Mouse (Mus musculus): Measurements from ENCODE around the gene Vkorc1. TPM values are rescaled to one million over a fixed set of nuclear protein-coding genes. Genes with fewer than 3 reads are reported as not detected.

The Vkorc1 gene
- polyA plus RNA-seq, 1 experiment: 31.8 TPM

DNA sequence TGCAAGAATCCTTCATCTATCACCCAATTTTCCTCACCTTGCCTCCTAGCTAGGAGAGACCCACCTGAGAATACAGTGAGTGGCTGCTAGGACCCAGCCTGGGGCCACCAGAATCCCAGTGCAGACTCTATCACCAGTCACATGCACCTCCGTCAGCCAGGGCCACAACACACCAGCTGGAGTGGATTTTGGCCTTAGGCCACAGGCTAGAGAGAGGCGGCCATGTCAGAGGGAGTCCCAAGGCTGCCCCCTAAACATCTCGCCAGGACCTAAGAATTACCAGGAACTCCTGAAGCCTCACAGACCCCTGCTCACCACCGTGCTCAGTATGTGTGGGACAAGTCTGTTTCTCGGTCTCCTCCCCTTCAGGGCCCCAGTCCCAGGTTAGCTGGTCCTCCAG is 38.7 kb upstream of the Vkorc1 start:
- Histone ChIP-seq H3K9me3 (replicated peaks; ENCODE audit: control insufficient read depth, insufficient read depth, low read length, poor library complexity, severe bottlenecking) (no peaks in the 10 kb centered on the region), H3K4me3 (ENCODE audit: low read depth, low read length) (peak overlapping the region; percentile 65), H3K27ac (ENCODE audit: insufficient read depth, low read length) (peak overlapping the region; percentile 99), H3K9ac (ENCODE audit: low read depth, poor library complexity, severe bottlenecking) (peak overlapping the region; percentile 69), H3K36me3 (ENCODE audit: control insufficient read depth, insufficient read depth, low read length, poor library complexity, severe bottlenecking) (no peaks in the 10 kb centered on the region), H3K27me3 (ENCODE audit: control insufficient read depth, insufficient read depth, low read length, poor library complexity, severe bottlenecking) (no peaks in the 10 kb centered on the region), H3K4me1 (ENCODE audit: control insufficient read depth, insufficient read depth, low read length) (peaks cover 6% of the 10 kb centered on the region)
- TF ChIP-seq EP300 (IDR thresholded peaks at IDR 0.05; ENCODE audit: insufficient read depth, low read depth, low read length): no peak
- no peak for TF ChIP-seq CTCF (IDR thresholded peaks at IDR 0.05; ENCODE audit: low read depth, low read length)
- TF ChIP-seq POLR2A (IDR thresholded peaks at IDR 0.05; ENCODE audit: insufficient read depth, low read length): no peak

DNA sequence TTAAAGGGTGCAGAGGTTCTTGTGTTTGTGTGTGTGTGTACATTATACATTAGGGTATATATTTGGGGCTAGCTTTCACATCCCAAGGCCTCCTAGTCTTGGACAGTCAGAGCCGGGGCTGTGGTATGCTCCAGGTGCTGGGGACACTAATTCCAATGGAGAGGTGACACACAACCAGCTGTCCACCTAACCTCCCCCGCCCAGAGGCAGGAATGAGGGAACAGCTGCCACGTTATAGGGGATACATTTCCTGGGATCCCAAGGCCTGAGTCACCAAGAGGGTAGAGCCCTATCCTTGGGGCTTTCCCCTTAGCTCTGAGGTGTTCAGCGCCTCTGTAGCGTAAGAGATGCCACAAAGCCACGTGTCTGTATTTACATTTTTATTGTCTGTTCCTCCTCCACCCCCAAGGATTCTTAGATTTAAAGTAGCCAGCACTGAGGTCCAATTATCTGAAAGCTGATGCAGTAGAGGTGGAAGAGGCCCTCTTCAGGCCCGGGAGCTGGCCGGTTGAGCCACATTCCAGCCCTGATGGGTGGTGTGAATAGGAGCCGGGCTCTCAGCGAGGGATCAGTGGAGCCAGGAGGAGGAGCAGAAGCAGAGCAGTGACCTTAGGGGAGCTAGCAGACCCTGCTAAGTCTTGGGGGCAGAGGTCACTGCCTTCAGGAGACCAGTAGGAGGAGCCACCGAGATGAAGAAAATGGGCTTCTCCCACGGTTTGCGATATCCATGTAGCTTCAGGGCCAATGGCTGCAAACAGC is 37.0 kb upstream of the Vkorc1 start:
- Histone ChIP-seq H3K9ac (ENCODE audit: low read depth, poor library complexity, severe bottlenecking) (peak overlapping the region; percentile 69), H3K27ac (ENCODE audit: insufficient read depth, low read length) (peak overlapping the region; percentile 99), H3K27me3 (ENCODE audit: control insufficient read depth, insufficient read depth, low read length, poor library complexity, severe bottlenecking) (no peaks in the 10 kb centered on the region), H3K4me1 (ENCODE audit: control insufficient read depth, insufficient read depth, low read length) (peaks cover 6% of the 10 kb centered on the region), H3K4me3 (ENCODE audit: low read depth, low read length) (peak overlapping the region; percentile 22), H3K36me3 (ENCODE audit: control insufficient read depth, insufficient read depth, low read length, poor library complexity, severe bottlenecking) (no peaks in the 10 kb centered on the region), H3K9me3 (replicated peaks; ENCODE audit: control insufficient read depth, insufficient read depth, low read length, poor library complexity, severe bottlenecking) (no peaks in the 10 kb centered on the region)
- TF ChIP-seq CTCF (IDR thresholded peaks at IDR 0.05; ENCODE audit: low read depth, low read length): peak; percentile 56
- TF ChIP-seq EP300 (IDR thresholded peaks at IDR 0.05; ENCODE audit: insufficient read depth, low read depth, low read length): peak; percentile 84
- TF ChIP-seq POLR2A (IDR thresholded peaks at IDR 0.05; ENCODE audit: insufficient read depth, low read length): peak; percentile 9

DNA sequence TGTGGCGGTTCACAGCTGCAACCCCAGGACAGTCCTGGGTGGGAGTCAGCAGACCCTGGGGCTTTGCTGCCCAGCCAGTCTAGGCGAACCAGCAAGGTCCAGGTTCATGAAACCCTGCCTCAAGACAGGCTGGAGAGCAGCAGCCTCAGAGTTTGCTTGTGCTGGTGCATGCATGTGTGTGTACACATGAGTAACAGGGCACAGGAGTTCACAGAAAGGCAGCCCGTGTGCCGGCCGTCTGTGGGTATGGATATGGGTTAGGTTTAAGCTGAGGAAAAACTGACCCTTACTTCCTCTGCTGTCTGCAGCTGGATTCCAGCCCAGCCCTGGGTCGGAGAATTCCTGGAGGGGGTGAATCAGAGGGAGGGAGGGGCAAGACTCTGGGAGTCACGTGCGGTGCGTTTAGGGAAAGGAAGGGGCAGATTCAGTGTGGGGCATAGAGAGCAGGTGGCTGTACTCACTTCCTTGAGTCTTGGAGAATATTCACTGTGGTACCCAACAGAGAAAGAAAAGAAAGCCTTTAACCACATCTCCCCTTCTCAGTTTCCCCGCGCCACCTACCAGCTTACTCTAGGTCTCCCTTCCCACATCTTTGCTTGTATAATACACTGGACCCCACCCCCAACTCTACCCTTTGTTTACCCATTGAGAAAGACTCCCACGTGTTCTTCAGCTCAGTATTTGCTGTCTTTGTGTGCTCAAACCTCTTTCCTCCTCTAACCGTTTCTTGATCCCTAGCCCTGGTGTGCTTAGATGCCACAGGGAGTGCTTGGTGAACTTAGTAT is 36.1 kb upstream of the Vkorc1 start:
- H3K4me3 ChIP-seq (ENCODE audit: low read depth, low read length): peak overlapping the region; percentile 4
- no peaks in the 10 kb centered on the region for H3K27me3 ChIP-seq (ENCODE audit: control insufficient read depth, insufficient read depth, low read length, poor library complexity, severe bottlenecking)
- H3K9me3 ChIP-seq (replicated peaks; ENCODE audit: control insufficient read depth, insufficient read depth, low read length, poor library complexity, severe bottlenecking): no peaks in the 10 kb centered on the region
- H3K36me3 ChIP-seq (ENCODE audit: control insufficient read depth, insufficient read depth, low read length, poor library complexity, severe bottlenecking): no peaks in the 10 kb centered on the region
- H3K27ac ChIP-seq (ENCODE audit: insufficient read depth, low read length): peak overlapping the region; percentile 99
- H3K4me1 ChIP-seq (ENCODE audit: control insufficient read depth, insufficient read depth, low read length): peaks cover 7% of the 10 kb centered on the region
- TF ChIP-seq POLR2A (IDR thresholded peaks at IDR 0.05; ENCODE audit: insufficient read depth, low read length) (no peak), EP300 (IDR thresholded peaks at IDR 0.05; ENCODE audit: insufficient read depth, low read depth, low read length) (peak; percentile 84), CTCF (IDR thresholded peaks at IDR 0.05; ENCODE audit: low read depth, low read length) (no peak)
- H3K9ac ChIP-seq (ENCODE audit: low read depth, poor library complexity, severe bottlenecking): peak overlapping the region; percentile 46

DNA sequence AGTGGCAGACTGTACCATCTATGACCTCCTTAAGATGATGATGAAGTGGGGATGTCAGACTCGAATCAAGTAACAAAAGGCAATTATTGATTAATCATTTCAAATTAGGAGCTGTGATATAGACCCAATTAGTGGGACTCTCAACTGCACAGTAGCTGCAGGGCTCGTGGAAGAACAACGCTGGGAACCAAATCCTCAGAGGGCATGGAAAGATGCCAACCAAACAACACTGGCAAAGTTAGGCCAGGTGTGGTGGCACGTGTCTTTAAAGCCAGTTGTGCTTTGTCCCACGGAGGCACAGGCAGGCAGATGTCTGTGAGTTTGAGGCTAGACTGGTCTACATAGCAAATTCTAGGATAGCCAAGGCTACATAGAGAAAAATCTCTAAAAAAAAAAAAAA is 35.2 kb upstream of the Vkorc1 start:
- Histone ChIP-seq H3K9me3 (replicated peaks; ENCODE audit: control insufficient read depth, insufficient read depth, low read length, poor library complexity, severe bottlenecking) (no peaks in the 10 kb centered on the region), H3K36me3 (ENCODE audit: control insufficient read depth, insufficient read depth, low read length, poor library complexity, severe bottlenecking) (peaks cover 6% of the 10 kb centered on the region), H3K9ac (ENCODE audit: low read depth, poor library complexity, severe bottlenecking) (no peak overlapping the region), H3K27me3 (ENCODE audit: control insufficient read depth, insufficient read depth, low read length, poor library complexity, severe bottlenecking) (no peaks in the 10 kb centered on the region), H3K4me1 (ENCODE audit: control insufficient read depth, insufficient read depth, low read length) (peaks cover 7% of the 10 kb centered on the region), H3K27ac (ENCODE audit: insufficient read depth, low read length) (peak overlapping the region; percentile 7; the same call in 1 of the 2 replicates), H3K4me3 (ENCODE audit: low read depth, low read length) (no peak overlapping the region; the same call in 1 of the 2 replicates)
- TF ChIP-seq POLR2A (IDR thresholded peaks at IDR 0.05; ENCODE audit: insufficient read depth, low read length) (no peak), EP300 (IDR thresholded peaks at IDR 0.05; ENCODE audit: insufficient read depth, low read depth, low read length) (no peak)

- Histone ChIP-seq H3K27ac (ENCODE audit: insufficient read depth, low read length) (peak within 1 kb of the TSS; percentile 28; the same call in 1 of the 2 replicates), H3K36me3 (ENCODE audit: control insufficient read depth, insufficient read depth, low read length, poor library complexity, severe bottlenecking) (peaks cover 7% of the 10 kb centered on the region), H3K9ac (ENCODE audit: low read depth, poor library complexity, severe bottlenecking) (peak within 1 kb of the TSS; percentile 64), H3K27me3 (ENCODE audit: control insufficient read depth, insufficient read depth, low read length, poor library complexity, severe bottlenecking) (no peaks in the 10 kb centered on the region), H3K9me3 (replicated peaks; ENCODE audit: control insufficient read depth, insufficient read depth, low read length, poor library complexity, severe bottlenecking) (no peaks in the 10 kb centered on the region), H3K4me3 (ENCODE audit: low read depth, low read length) (peak within 1 kb of the TSS; percentile 82), H3K4me1 (ENCODE audit: control insufficient read depth, insufficient read depth, low read length) (peaks cover 7% of the 10 kb centered on the region)
- TF ChIP-seq EP300 (IDR thresholded peaks at IDR 0.05; ENCODE audit: insufficient read depth, low read depth, low read length): peak; percentile 43; the same call in 1 of the 2 replicates
- no peak for TF ChIP-seq CTCF (IDR thresholded peaks at IDR 0.05; ENCODE audit: low read depth, low read length)
- TF ChIP-seq POLR2A (IDR thresholded peaks at IDR 0.05; ENCODE audit: insufficient read depth, low read length): peak; percentile 64
Observed at GRCm38 (mm10) chr7:127929923-127930322, 34.5 kb upstream of the Vkorc1 start, which contains the start of gene Prss8. Prss8 (minus strand) TSS chr7:127930104.
